Mouse (Mus musculus): Measurements from ENCODE around the gene Slu7.

Gene Slu7

GRCm38 (mm10) chr11:43425166-43425709 lies 8.3 kb upstream of the Slu7 start:
- no peak for DNase-seq

DNA sequence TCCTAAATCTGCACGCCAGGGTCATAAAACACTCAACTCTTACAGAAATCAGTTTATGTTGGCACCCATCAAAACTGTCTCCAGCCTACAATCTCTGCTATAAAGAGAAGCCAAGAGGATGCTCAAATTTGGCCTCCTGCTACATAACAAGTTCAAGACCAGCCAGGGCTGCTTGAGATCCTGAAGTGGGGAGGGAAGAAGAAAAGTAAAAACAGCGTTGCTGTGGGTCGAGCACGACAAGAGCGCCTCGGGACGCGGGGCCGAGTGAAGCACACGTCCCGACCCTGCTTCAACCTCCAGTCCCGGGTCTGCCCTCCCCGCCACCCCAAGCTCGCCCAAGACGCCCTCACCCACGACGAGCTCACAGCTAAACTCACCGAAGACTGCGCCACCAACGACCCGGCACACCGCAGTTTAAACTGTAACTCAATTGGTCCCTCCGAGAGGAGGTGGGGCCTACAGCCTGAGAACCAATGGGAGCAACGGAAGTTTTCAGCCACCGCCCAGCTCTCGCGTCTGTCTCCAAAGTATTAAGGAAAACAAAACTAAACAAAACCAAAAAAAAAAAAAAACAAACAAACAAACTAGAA lies 7.6 kb upstream of the Slu7 start, which contains the start of gene Pttg1:
Gene Pttg1 (minus strand): TSS at position 428 of the 590 bp plus-strand sequence.
- DNase-seq = peak; percentile 68

DNA sequence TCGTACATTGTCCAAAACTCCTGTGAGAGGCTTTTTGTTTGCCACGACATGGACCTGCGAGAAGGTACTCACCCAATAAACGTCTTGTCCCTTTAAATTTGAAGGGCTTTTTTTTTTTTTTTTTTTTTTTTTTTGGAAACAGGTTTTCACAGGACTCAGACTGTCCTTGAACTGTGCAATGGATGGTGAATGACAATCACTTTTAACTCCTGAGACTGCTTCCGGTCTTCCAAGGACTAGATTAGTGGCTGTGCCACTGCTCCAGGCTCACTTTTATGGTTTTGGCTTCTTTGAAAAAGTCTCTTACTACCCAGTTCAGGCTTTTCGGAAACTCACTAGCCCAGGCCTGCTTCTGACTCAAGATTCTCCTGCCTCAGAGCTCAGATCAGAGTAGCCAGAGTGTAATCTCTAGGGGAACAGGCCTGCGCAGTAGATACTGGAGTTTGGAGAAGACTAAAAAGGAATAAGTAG lies 7.1 kb upstream of the Slu7 start:
- peak; percentile 26 for DNase-seq

DNA sequence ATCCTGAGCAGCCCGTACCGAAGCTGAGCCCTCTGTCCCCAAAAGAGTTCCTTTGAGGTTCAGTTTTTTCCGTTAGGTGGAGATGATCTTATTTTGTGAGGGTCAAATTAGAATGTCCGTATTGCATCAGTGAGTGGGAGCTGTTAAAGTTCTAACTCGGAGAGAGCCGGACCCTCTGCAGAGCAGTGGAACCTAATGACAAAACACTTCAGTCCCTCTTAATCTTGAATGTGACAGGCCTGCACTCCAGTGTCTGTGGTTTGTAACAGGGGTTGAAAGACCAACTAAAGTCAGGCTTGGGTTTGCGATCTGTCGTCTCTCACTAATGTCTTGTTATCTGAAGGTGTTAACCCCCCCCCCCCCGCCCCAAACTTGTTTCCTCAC lies 472 bp downstream of the Slu7 start:
- DNase-seq = no peak

GRCm38 (mm10) chr11:43441121-43441520 lies 7.6 kb downstream of the Slu7 start:
- no peak for DNase-seq

- no peak for DNase-seq
These were observed 9.6 kb downstream of the Slu7 start for GRCm38 (mm10) chr11:43443183-43443582.

DNA sequence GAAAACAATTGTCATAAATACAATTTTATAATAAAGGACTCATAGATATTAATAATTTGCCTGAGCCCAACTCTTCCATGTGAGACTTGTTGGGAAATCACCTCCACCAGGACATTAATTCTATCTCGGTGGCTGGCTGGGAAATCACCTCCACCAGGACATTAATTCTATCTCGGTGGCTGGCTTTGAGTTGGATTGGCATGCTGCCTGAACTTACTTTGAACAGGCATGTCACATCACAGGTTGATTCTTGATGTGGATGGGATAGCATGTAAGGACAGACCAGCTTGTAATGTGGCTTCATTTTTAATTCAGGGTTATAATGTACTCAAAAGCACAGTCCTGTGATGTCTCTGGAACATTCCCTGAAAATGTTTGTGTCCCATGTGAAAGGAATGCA lies 16.4 kb downstream of the Slu7 start:
- no peak for DNase-seq

- no peak for DNase-seq
These were observed 17.8 kb downstream of the Slu7 start for GRCm38 (mm10) chr11:43451322-43451721.

DNA sequence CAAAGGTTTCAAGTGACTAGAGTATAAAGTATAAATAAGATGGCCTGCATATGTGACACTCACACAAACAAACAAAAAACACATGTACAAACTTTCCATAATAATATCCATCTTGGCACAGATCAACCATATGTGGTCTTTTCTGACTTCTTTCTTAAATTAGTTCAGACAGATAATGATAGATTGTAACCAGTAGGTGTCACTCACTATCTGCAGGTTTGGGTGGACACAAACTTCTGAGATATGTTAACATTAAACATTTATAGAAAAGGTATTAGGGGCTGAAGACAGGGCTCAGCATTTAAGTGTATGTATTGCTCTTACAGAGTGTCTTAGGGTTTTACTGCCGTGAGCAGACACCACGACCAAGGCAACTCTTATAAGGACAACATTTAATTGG lies 18.7 kb downstream of the Slu7 start:
- DNase-seq = no peak

- no peak for DNase-seq
These were observed 29.7 kb downstream of the Slu7 start for GRCm38 (mm10) chr11:43463204-43463603.

DNA sequence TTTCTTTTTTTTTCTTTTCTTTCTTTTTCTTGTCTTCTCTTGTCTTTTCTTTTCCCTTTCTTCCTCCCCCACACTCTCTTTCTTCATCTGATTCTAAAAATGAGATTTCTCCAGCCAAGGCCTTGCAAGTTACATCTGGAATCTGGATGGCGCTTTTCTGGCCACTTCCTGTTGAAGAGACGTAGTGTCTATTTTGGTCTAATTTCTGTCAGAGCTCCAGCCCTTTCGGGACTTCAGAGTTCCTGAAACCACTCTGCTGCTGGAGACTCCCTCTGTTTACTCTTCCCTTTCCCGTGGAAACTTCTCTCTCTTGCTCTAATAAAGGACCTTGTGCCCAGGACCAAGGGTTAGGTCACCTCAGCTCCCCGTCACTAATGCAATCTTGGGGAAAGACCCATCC lies 36.6 kb downstream of the Slu7 start:
- no peak for DNase-seq

DNA sequence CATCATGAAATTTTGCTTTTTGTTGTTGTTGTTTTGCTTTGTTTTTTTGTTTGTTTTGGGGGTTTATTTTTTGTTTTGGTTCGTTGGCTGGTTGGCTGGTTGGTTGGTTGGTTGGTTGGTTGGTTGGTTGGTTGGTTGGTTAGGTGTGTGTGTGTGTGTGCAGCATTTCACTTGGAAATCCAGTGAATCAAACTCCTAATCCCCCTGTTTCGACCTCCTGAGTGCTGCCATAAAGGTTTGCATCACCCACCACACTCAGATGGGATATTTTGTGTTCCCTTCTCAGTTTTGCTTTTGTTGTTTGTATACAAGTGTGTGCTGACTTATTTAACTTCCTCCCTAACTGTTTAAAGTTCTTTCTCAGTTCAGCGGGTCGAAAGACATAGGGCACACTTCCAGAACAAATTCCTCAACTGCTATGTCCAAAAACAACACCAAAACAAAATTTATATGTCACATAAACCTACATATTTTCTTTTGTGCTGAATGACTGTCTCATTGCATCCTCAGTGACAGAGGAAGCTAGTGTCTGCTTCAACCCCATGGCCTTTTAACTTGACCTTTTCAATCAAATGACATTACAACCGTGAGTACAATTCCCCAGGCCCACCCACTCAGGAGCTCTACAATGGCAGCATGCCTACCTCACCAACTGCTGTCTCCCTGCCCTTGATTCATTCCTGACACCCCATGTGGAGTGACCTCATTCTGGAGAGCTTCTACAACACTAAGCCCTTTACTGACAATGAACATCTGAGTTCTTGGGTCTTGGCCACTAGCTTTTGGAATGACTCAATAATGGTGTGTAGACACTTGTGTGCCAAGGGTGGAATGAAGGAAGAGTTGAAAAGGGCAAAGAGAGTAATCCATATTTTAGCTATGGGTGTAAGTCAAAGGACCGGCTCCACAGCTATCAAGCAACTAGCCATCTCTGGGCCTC lies 37.6 kb downstream of the Slu7 start:
- no peak for DNase-seq

DNA sequence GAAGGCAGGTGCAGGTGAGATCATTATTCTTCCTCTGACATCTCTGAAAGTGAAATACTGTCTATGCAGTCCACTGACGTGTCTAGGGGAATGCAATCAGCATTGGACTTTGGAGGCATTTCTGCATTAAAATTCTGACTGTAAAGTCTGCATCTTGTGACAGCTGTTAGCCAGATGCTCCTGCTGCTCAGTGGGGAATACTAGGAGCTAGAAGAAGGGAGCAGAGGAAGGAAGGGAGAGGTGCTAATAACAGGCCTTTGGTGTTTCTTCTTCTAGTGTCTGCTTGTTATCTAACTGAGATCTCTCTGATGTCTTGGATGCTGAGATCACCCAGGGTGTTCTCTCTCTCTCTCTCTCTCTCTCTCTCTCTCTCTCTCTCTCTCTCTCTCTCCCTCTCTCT lies 39.6 kb downstream of the Slu7 start:
- DNase-seq = no peak

- no peak for DNase-seq
These were observed 40.2 kb downstream of the Slu7 start for GRCm38 (mm10) chr11:43473635-43474224.

- DNase-seq = no peak
These were observed 40.8 kb downstream of the Slu7 start, which contains the start of gene C1qtnf2 for GRCm38 (mm10) chr11:43474225-43474774. Gene C1qtnf2 (plus strand): TSS chr11:43474276.

DNA sequence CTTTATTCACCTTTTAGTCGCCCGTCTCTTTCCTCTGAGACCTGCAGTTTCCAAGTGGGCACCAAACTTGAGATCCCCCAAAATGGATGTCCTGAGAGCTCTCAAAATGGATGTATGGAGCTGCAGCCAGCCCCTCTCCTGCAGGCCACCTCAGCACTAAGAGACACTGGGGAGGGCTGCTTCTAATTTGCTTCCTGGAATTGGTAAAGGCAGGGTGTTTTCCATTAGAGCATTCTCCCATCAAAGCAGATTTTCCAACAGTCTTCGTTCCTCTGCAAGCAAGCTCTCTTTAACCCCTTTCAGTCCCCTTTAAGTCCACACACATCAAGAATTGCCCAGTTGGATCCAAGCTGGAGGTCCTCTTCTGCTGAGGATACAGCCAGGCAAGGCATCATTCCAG lies 45.8 kb downstream of the Slu7 start:
- DNase-seq = no peak

- no peak for DNase-seq
These were observed 47.0 kb downstream of the Slu7 start for GRCm38 (mm10) chr11:43480561-43480960.

- no peak for DNase-seq
These were observed 48.4 kb downstream of the Slu7 start for GRCm38 (mm10) chr11:43481672-43482522.

- DNase-seq = no peak
These were observed 49.7 kb downstream of the Slu7 start for GRCm38 (mm10) chr11:43483122-43483792.

GRCm38 (mm10) chr11:43484057-43484456 lies 50.5 kb downstream of the Slu7 start:
- no peak for DNase-seq

DNA sequence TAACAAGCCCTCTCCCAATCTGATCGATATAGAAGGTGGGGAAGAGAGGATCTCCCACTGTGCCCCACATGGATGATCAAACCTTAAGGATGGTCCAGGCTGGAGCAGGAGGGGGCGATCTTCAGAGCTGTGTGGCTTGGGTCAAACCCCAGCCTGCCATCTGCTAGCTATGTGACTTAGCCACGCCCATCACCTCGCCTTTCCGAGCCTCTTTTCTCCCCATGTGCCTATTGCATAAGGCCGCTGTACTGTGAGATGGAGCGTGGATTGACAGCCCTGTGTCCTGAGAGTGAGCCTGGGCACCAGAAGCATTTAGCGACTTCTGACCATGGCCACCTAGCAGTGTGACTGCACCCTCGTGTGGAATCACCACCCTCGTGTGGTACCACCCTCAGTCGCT lies 51.1 kb downstream of the Slu7 start:
- no peak for DNase-seq

- no peak for DNase-seq
These were observed 52.3 kb downstream of the Slu7 start for GRCm38 (mm10) chr11:43485855-43486254.

Data from cerebellum, adult 9-10 months (tissue).